Mouse (Mus musculus) large intestine, adult 2 months (tissue): ENCODE measurements around the gene Dnajc8. TPM values are rescaled to one million over a fixed set of nuclear protein-coding genes. Genes with fewer than 3 reads are reported as not detected.

Experiments used
- polyA plus RNA-seq: library from polyadenylated mRNA; depleted of rRNA; stranded (reverse); fragments of >200 nt; gene quantifications from 2 replicates; pipeline ENCODE4 v1.2.3, GENCODE M21; 2012; rRNA removed

Dnajc8 gene
- polyA plus RNA-seq, 1 experiment, result 25.3 TPM

Other genes starting within 250 kb of the Dnajc8 start
- 0.88 and 0.89 TPM in 2 replicates for gene Rab42, start 232.2 kb upstream of the Dnajc8 start, polyA plus RNA-seq
- gene Trnau1ap, start 206.0 kb upstream of the Dnajc8 start, polyA plus RNA-seq, result 13.5 and 19.6 TPM in 2 replicates
- gene Rcc1, start 181.9 kb upstream of the Dnajc8 start, polyA plus RNA-seq, result 24.6 and 27.8 TPM in 2 replicates
- gene Phactr4, start 113.1 kb upstream of the Dnajc8 start, polyA plus RNA-seq, result 11.5 and 13.7 TPM in 2 replicates
- 3.5 and 3.8 TPM in 2 replicates for gene Med18, start 71.6 kb upstream of the Dnajc8 start, polyA plus RNA-seq
- gene Sesn2, start 25.0 kb upstream of the Dnajc8 start, polyA plus RNA-seq, result 6.5 and 6.8 TPM in 2 replicates
- 183 and 254 TPM in 2 replicates for gene Atpif1, start 1.9 kb upstream of the Dnajc8 start, polyA plus RNA-seq
- 2.1 and 4.1 TPM in 2 replicates for gene Ptafr, start 28.5 kb downstream of the Dnajc8 start, polyA plus RNA-seq
- 15.5 and 21.2 TPM in 2 replicates for gene Eya3, start 103.4 kb downstream of the Dnajc8 start, polyA plus RNA-seq
- gene Xkr8, start 197.0 kb downstream of the Dnajc8 start, polyA plus RNA-seq, result 2.0 and 6.3 TPM in 2 replicates
- 29.3 and 94.3 TPM in 2 replicates for gene Smpdl3b, start 221.7 kb downstream of the Dnajc8 start, polyA plus RNA-seq
- 25.4 and 26.2 TPM in 2 replicates for gene Rpa2, start 232.8 kb downstream of the Dnajc8 start, polyA plus RNA-seq